Mouse (Mus musculus): ENCODE results near the gene Syn3. TPM values are rescaled to one million over a fixed set of nuclear protein-coding genes. Genes with fewer than 3 reads are reported as not detected.

Syn3 gene
- polyA plus RNA-seq, 1 experiment from 2014 or later = 0.99 TPM

- H3K4me3 ChIP-seq (ENCODE audit: low read depth, low read length) = no peak overlapping the region
- H3K9me3 ChIP-seq (replicated peaks; ENCODE audit: control insufficient read depth, low read length) = no peaks in the 10 kb centered on the region
- no peak overlapping the region for H3K27ac ChIP-seq (ENCODE audit: low read depth, low read length)
- H3K4me1 ChIP-seq (ENCODE audit: control insufficient read depth, insufficient read depth, low read length) = peaks cover 5% of the 10 kb centered on the region
- no peaks in the 10 kb centered on the region for H3K27me3 ChIP-seq (ENCODE audit: control insufficient read depth, insufficient read depth, low read length)
- H3K9ac ChIP-seq (ENCODE audit: low read depth, low read length) = no peak overlapping the region
- H3K4me2 ChIP-seq = no peak overlapping the region
- no peak for ATAC-seq (replicated peaks; ENCODE audit: insufficient number of reproducible peaks, low FRiP score, low TSS enrichment)
- 79% methylated on average over 3 of the region's 3 CpGs for WGBS (ENCODE audit: insufficient replicate concordance)
- H3K36me3 ChIP-seq (ENCODE audit: control insufficient read depth, insufficient read depth, low read length) = no peaks in the 10 kb centered on the region
Measured at GRCm38 (mm10) chr10:86389357-86389756, 109.3 kb downstream of the Syn3 start.

- 71% methylated on average over 6 of the region's 6 CpGs for WGBS (ENCODE audit: insufficient replicate concordance)
- Histone ChIP-seq H3K27me3 (ENCODE audit: control insufficient read depth, insufficient read depth, low read length) (no peaks in the 10 kb centered on the region), H3K4me1 (ENCODE audit: control insufficient read depth, insufficient read depth, low read length) (peaks cover 5% of the 10 kb centered on the region), H3K36me3 (ENCODE audit: control insufficient read depth, insufficient read depth, low read length) (no peaks in the 10 kb centered on the region), H3K27ac (ENCODE audit: low read depth, low read length) (no peak overlapping the region), H3K4me2 (no peak overlapping the region), H3K9ac (ENCODE audit: low read depth, low read length) (no peak overlapping the region), H3K4me3 (ENCODE audit: low read depth, low read length) (no peak overlapping the region), H3K9me3 (replicated peaks; ENCODE audit: control insufficient read depth, low read length) (no peaks in the 10 kb centered on the region)
- no peak for ATAC-seq (replicated peaks; ENCODE audit: insufficient number of reproducible peaks, low FRiP score, low TSS enrichment)
Measured at GRCm38 (mm10) chr10:86388803-86389202, 109.9 kb downstream of the Syn3 start.

GRCm38 (mm10) chr10:86387821-86388440, 110.8 kb downstream of the Syn3 start:
- Histone ChIP-seq H3K27ac (ENCODE audit: low read depth, low read length) (no peak overlapping the region), H3K27me3 (ENCODE audit: control insufficient read depth, insufficient read depth, low read length) (no peaks in the 10 kb centered on the region), H3K9me3 (replicated peaks; ENCODE audit: control insufficient read depth, low read length) (no peaks in the 10 kb centered on the region), H3K4me1 (ENCODE audit: control insufficient read depth, insufficient read depth, low read length) (peaks cover 5% of the 10 kb centered on the region), H3K4me2 (no peak overlapping the region), H3K4me3 (ENCODE audit: low read depth, low read length) (no peak overlapping the region), H3K36me3 (ENCODE audit: control insufficient read depth, insufficient read depth, low read length) (no peaks in the 10 kb centered on the region), H3K9ac (ENCODE audit: low read depth, low read length) (no peak overlapping the region)
- 48% methylated on average over 5 of the region's 5 CpGs for WGBS (ENCODE audit: insufficient replicate concordance)
- ATAC-seq (replicated peaks; ENCODE audit: insufficient number of reproducible peaks, low FRiP score, low TSS enrichment) = no peak; the same call in 1 of the 2 replicates

- Histone ChIP-seq H3K27me3 (ENCODE audit: control insufficient read depth, insufficient read depth, low read length) (no peaks in the 10 kb centered on the region), H3K4me1 (ENCODE audit: control insufficient read depth, insufficient read depth, low read length) (peaks cover 9% of the 10 kb centered on the region), H3K9ac (ENCODE audit: low read depth, low read length) (no peak overlapping the region), H3K4me3 (ENCODE audit: low read depth, low read length) (no peak overlapping the region), H3K9me3 (replicated peaks; ENCODE audit: control insufficient read depth, low read length) (no peaks in the 10 kb centered on the region), H3K4me2 (no peak overlapping the region), H3K36me3 (ENCODE audit: control insufficient read depth, insufficient read depth, low read length) (no peaks in the 10 kb centered on the region), H3K27ac (ENCODE audit: low read depth, low read length) (no peak overlapping the region)
- WGBS (ENCODE audit: insufficient replicate concordance) = 59% methylated on average over 4 of the region's 4 CpGs
- ATAC-seq (replicated peaks; ENCODE audit: insufficient number of reproducible peaks, low FRiP score, low TSS enrichment) = no peak
Measured at GRCm38 (mm10) chr10:86386232-86386631, 112.5 kb downstream of the Syn3 start.

- Histone ChIP-seq H3K4me2 (no peak overlapping the region), H3K4me3 (ENCODE audit: low read depth, low read length) (no peak overlapping the region), H3K27me3 (ENCODE audit: control insufficient read depth, insufficient read depth, low read length) (no peaks in the 10 kb centered on the region), H3K27ac (ENCODE audit: low read depth, low read length) (no peak overlapping the region), H3K4me1 (ENCODE audit: control insufficient read depth, insufficient read depth, low read length) (peaks cover 14% of the 10 kb centered on the region), H3K36me3 (ENCODE audit: control insufficient read depth, insufficient read depth, low read length) (no peaks in the 10 kb centered on the region), H3K9me3 (replicated peaks; ENCODE audit: control insufficient read depth, low read length) (no peaks in the 10 kb centered on the region), H3K9ac (ENCODE audit: low read depth, low read length) (no peak overlapping the region)
- ATAC-seq (replicated peaks; ENCODE audit: insufficient number of reproducible peaks, low FRiP score, low TSS enrichment) = no peak
- 72% methylated on average over 4 of the region's 4 CpGs for WGBS (ENCODE audit: insufficient replicate concordance)
Measured at GRCm38 (mm10) chr10:86385656-86386055, 113.0 kb downstream of the Syn3 start.

GRCm38 (mm10) chr10:86384655-86385054, 114.0 kb downstream of the Syn3 start:
- H3K9me3 ChIP-seq (replicated peaks; ENCODE audit: control insufficient read depth, low read length) = no peaks in the 10 kb centered on the region
- H3K27me3 ChIP-seq (ENCODE audit: control insufficient read depth, insufficient read depth, low read length) = no peaks in the 10 kb centered on the region
- peaks cover 16% of the 10 kb centered on the region for H3K4me1 ChIP-seq (ENCODE audit: control insufficient read depth, insufficient read depth, low read length)
- no peak overlapping the region for H3K9ac ChIP-seq (ENCODE audit: low read depth, low read length)
- H3K4me2 ChIP-seq = no peak overlapping the region
- no peak overlapping the region for H3K27ac ChIP-seq (ENCODE audit: low read depth, low read length)
- WGBS (ENCODE audit: insufficient replicate concordance) = 86% methylated on average over 2 of the region's 2 CpGs
- no peak for ATAC-seq (replicated peaks; ENCODE audit: insufficient number of reproducible peaks, low FRiP score, low TSS enrichment)
- no peaks in the 10 kb centered on the region for H3K36me3 ChIP-seq (ENCODE audit: control insufficient read depth, insufficient read depth, low read length)
- H3K4me3 ChIP-seq (ENCODE audit: low read depth, low read length) = no peak overlapping the region

- no peaks in the 10 kb centered on the region for H3K9me3 ChIP-seq (replicated peaks; ENCODE audit: control insufficient read depth, low read length)
- H3K36me3 ChIP-seq (ENCODE audit: control insufficient read depth, insufficient read depth, low read length) = no peaks in the 10 kb centered on the region
- H3K27me3 ChIP-seq (ENCODE audit: control insufficient read depth, insufficient read depth, low read length) = no peaks in the 10 kb centered on the region
- no peak overlapping the region for H3K27ac ChIP-seq (ENCODE audit: low read depth, low read length)
- H3K4me1 ChIP-seq (ENCODE audit: control insufficient read depth, insufficient read depth, low read length) = peaks cover 11% of the 10 kb centered on the region
- no peak overlapping the region for H3K9ac ChIP-seq (ENCODE audit: low read depth, low read length)
- no peak for ATAC-seq (replicated peaks; ENCODE audit: insufficient number of reproducible peaks, low FRiP score, low TSS enrichment)
- no peak overlapping the region for H3K4me3 ChIP-seq (ENCODE audit: low read depth, low read length)
- WGBS (ENCODE audit: insufficient replicate concordance) = 34% methylated on average over 2 of the region's 2 CpGs
- no peak overlapping the region for H3K4me2 ChIP-seq
Measured at GRCm38 (mm10) chr10:86381922-86382260, 116.8 kb downstream of the Syn3 start.

GRCm38 (mm10) chr10:86381150-86381921, 117.4 kb downstream of the Syn3 start:
- no peaks in the 10 kb centered on the region for H3K36me3 ChIP-seq (ENCODE audit: control insufficient read depth, insufficient read depth, low read length)
- no peaks in the 10 kb centered on the region for H3K9me3 ChIP-seq (replicated peaks; ENCODE audit: control insufficient read depth, low read length)
- H3K4me3 ChIP-seq (ENCODE audit: low read depth, low read length) = no peak overlapping the region
- ATAC-seq (replicated peaks; ENCODE audit: insufficient number of reproducible peaks, low FRiP score, low TSS enrichment) = no peak
- H3K9ac ChIP-seq (ENCODE audit: low read depth, low read length) = no peak overlapping the region
- H3K27ac ChIP-seq (ENCODE audit: low read depth, low read length) = no peak overlapping the region
- H3K4me1 ChIP-seq (ENCODE audit: control insufficient read depth, insufficient read depth, low read length) = peaks cover 11% of the 10 kb centered on the region
- no peaks in the 10 kb centered on the region for H3K27me3 ChIP-seq (ENCODE audit: control insufficient read depth, insufficient read depth, low read length)
- WGBS (ENCODE audit: insufficient replicate concordance) = 37% methylated on average over 9 of the region's 9 CpGs
- no peak overlapping the region for H3K4me2 ChIP-seq

GRCm38 (mm10) chr10:86380626-86381025, 118.1 kb downstream of the Syn3 start:
- WGBS (ENCODE audit: insufficient replicate concordance) = 28% methylated on average over 2 of the region's 2 CpGs
- Histone ChIP-seq H3K27ac (ENCODE audit: low read depth, low read length) (no peak overlapping the region), H3K36me3 (ENCODE audit: control insufficient read depth, insufficient read depth, low read length) (no peaks in the 10 kb centered on the region), H3K4me3 (ENCODE audit: low read depth, low read length) (no peak overlapping the region), H3K9me3 (replicated peaks; ENCODE audit: control insufficient read depth, low read length) (no peaks in the 10 kb centered on the region), H3K9ac (ENCODE audit: low read depth, low read length) (no peak overlapping the region), H3K4me2 (no peak overlapping the region), H3K27me3 (ENCODE audit: control insufficient read depth, insufficient read depth, low read length) (no peaks in the 10 kb centered on the region), H3K4me1 (ENCODE audit: control insufficient read depth, insufficient read depth, low read length) (peaks cover 11% of the 10 kb centered on the region)
- no peak for ATAC-seq (replicated peaks; ENCODE audit: insufficient number of reproducible peaks, low FRiP score, low TSS enrichment)

Measured in heart, embryonic 11.5 days (tissue).